Mouse (Mus musculus): Measurements from ENCODE around the gene St7.

DNA sequence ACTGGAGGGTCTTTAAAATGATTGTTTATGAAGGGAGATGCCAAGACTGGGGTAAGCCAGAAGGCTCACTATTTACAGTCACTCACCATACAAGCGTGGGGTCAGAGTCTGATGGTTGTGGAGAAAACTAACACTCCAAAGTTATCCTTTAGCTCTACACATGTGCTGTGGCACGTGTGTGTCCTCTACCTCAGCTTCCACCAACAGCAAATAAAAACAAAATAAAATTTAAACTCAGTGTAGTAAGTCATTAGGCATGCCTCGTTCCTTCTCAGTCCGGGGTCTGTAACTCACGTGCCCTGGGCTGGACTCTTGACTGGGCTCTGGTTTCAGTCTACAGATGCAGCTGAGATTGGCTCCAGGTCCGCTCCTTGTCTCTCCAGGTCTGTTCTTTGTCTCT lies 27.3 kb downstream of the St7 start:
- no peak for TF ChIP-seq CTCF (IDR thresholded peaks at IDR 0.05; ENCODE audit: low read depth)
- no peak for TF ChIP-seq EP300 (IDR thresholded peaks at IDR 0.05; ENCODE audit: low read depth)
